Mouse (Mus musculus) stomach, embryonic 14.5 days (tissue): ENCODE measurements at regions not wholly inside any gene's neighbourhood (a gene's known extent, or its start where the extent isn't known, plus 50 kb on each side); places are given as distances from the start of the nearest gene placed in this dataset.

Source experiments
- ATAC-seq: fragments of 200-750 bp; cut with Nextera tagmentation; 2 replicates; pipeline ENCODE4 v1.8.0; 2017; ENCODE audit warnings: low read depth, moderate TSS enrichment; ENCODE audit not compliant: insufficient number of reproducible peaks, insufficient read depth, low FRiP score
- H3K27ac ChIP-seq: fragments of 300-500 bp; sonication (generic); 2 replicates; pipeline ENCODE4 v1.5.1; 2014; ENCODE audit warnings: mild to moderate bottlenecking, low read length, moderate library complexity, mixed read lengths
- H3K27me3 ChIP-seq: fragments of 300-500 bp; sonication (generic); 2 replicates; pipeline ENCODE4 v1.6.1; 2014; ENCODE audit warnings: low read length, control low read depth, mixed read lengths; ENCODE audit not compliant: control insufficient read depth, insufficient read depth
- H3K36me3 ChIP-seq: fragments of 300-500 bp; sonication (generic); 2 replicates; pipeline ENCODE4 v1.6.1; 2014; ENCODE audit warnings: mild to moderate bottlenecking, control low read depth, low read length, moderate library complexity, mixed read lengths; ENCODE audit not compliant: control insufficient read depth, insufficient read depth
- H3K4me1 ChIP-seq: fragments of 300-500 bp; sonication (generic); 2 replicates; pipeline ENCODE4 v1.6.1; 2014; ENCODE audit warnings: low read length, control low read depth, mixed read lengths; ENCODE audit not compliant: control insufficient read depth, insufficient read depth
- H3K4me2 ChIP-seq: fragments of 300-500 bp; sonication (generic); replicated peaks from 2 replicates; pipeline ENCODE4 v1.6.1; 2014; ENCODE audit warnings: low read depth, low read length, control low read depth
- H3K4me3 ChIP-seq: fragments of 300-500 bp; sonication (generic); 2 replicates; pipeline ENCODE4 v1.5.1; 2014; ENCODE audit warnings: low read depth, low read length, control low read depth
- H3K9ac ChIP-seq: fragments of 300-500 bp; sonication (generic); replicated peaks from 2 replicates; pipeline ENCODE4 v1.6.1; 2014; ENCODE audit warnings: low read depth, mild to moderate bottlenecking, control low read depth, low read length, moderate library complexity, mixed read lengths
- H3K9me3 ChIP-seq: fragments of 300-500 bp; sonication (generic); 2 replicates; pipeline ENCODE4 v1.6.1; 2016; ENCODE audit warnings: low read depth, low read length, control low read depth; ENCODE audit not compliant: control insufficient read depth
- WGBS: fragments of 180-500 bp; shearing (Covaris S2); extraction: QIAGEN DNeasy Blood & Tissue Kit; methylation state at CpG from one replicate; pipeline ENCODE4 v1.1.7; 2014; 5-methylcytosine and 5-hydroxymethylcytosine counted together

GRCm38 (mm10) chr15:67546896-67547400 lies 1046.2 kb upstream of the Lrrc6 start:
- no peak for ATAC-seq
- 63% methylated on average over 1 of the region's 1 CpGs for WGBS

GRCm38 (mm10) chr15:67545745-67546144 lies 1045.0 kb upstream of the Lrrc6 start:
- WGBS, result 75% methylated on average over 6 of the region's 6 CpGs
- Histone ChIP-seq H3K27me3 (no peaks in the 10 kb centered on the region), H3K36me3 (no peaks in the 10 kb centered on the region), H3K4me1 (no peaks in the 10 kb centered on the region), H3K27ac (no peak overlapping the region), H3K9ac (no peak overlapping the region), H3K9me3 (no peaks in the 10 kb centered on the region), H3K4me3 (no peak overlapping the region), H3K4me2 (no peak overlapping the region)
- ATAC-seq, result no peak

More at GRCm38 (mm10) chr15:67546896-67547400, 1046.2 kb upstream of the Lrrc6 start:
- no peak overlapping the region for H3K4me3 ChIP-seq
- H3K9ac ChIP-seq, result no peak overlapping the region
- H3K9me3 ChIP-seq, result no peaks in the 10 kb centered on the region
- no peaks in the 10 kb centered on the region for H3K36me3 ChIP-seq
- H3K4me1 ChIP-seq, result no peaks in the 10 kb centered on the region
- H3K27ac ChIP-seq, result no peak overlapping the region
- H3K4me2 ChIP-seq, result no peak overlapping the region
- no peaks in the 10 kb centered on the region for H3K27me3 ChIP-seq

DNA sequence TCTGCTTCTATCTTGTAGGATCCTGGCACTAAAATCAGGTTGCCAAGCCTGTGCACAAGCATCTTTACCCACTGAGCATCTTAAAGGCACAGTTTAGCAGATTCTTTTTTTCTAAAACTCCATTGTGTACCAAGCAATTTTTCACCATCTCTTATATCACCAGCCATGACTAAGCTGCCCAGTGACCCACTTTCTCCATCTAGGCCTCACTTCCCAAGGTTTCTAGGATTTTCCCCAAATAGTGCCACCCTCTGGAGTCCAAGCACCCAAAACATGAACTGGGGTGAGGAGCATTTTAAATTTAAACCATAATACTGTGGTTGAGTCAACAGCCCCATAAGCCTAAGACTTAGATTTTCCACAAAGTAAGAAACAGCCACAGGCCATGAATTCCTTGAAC lies 1013.0 kb upstream of the Lrrc6 start:
- no peak overlapping the region for H3K4me2 ChIP-seq
- ATAC-seq, result no peak
- H3K9me3 ChIP-seq, result no peaks in the 10 kb centered on the region
- H3K4me1 ChIP-seq, result no peaks in the 10 kb centered on the region
- no peak overlapping the region for H3K4me3 ChIP-seq
- H3K9ac ChIP-seq, result no peak overlapping the region
- H3K27ac ChIP-seq, result no peak overlapping the region
- H3K36me3 ChIP-seq, result no peaks in the 10 kb centered on the region
- no peaks in the 10 kb centered on the region for H3K27me3 ChIP-seq

DNA sequence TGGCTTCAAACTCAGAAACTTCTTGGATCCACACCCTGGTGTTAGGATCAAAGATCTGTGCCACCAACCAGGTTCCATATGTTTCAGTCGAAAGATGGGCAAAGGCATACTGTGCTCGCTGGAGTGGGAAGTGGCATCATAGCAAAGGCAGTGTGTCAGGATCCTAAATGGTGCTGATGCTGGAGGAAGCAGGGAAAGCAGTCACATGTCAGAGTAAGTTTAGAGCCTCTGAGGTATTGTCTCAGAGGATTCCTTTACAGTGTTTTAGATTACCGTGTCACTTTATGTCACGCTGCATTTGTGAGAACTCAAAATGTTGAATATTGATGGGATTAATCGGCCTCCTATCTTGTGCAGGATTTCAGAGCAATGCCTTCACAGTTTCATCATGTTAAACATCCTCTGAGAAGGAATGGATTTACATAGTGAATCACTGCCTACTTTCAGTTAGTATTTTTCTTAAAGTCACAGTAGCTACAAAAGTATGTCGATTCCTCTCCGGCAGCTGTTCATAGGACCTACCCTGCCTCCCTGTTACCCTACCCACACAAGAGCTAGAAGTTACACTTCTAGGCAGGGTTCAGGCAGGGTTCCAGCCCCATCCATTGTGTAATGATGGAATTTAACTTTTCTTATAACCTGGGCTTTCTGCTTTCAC lies 994.4 kb upstream of the Lrrc6 start:
- no peaks in the 10 kb centered on the region for H3K27me3 ChIP-seq
- H3K4me3 ChIP-seq, result no peak overlapping the region
- H3K36me3 ChIP-seq, result no peaks in the 10 kb centered on the region
- H3K9ac ChIP-seq, result no peak overlapping the region
- H3K4me1 ChIP-seq, result no peaks in the 10 kb centered on the region
- H3K4me2 ChIP-seq, result no peak overlapping the region
- no peaks in the 10 kb centered on the region for H3K9me3 ChIP-seq
- no peak overlapping the region for H3K27ac ChIP-seq
- no peak for ATAC-seq
- 82% methylated on average over 7 of the region's 7 CpGs for WGBS

GRCm38 (mm10) chr15:67481733-67482132 lies 981.0 kb upstream of the Lrrc6 start:
- H3K9me3 ChIP-seq, result no peaks in the 10 kb centered on the region
- no peak overlapping the region for H3K9ac ChIP-seq
- no peak overlapping the region for H3K4me2 ChIP-seq
- ATAC-seq, result no peak
- H3K4me3 ChIP-seq, result no peak overlapping the region
- no peaks in the 10 kb centered on the region for H3K27me3 ChIP-seq
- H3K36me3 ChIP-seq, result no peaks in the 10 kb centered on the region
- H3K27ac ChIP-seq, result no peak overlapping the region
- 88% methylated on average over 2 of the region's 2 CpGs for WGBS
- H3K4me1 ChIP-seq, result no peaks in the 10 kb centered on the region

- no peak for ATAC-seq
- Histone ChIP-seq H3K27ac (no peak overlapping the region), H3K9ac (no peak overlapping the region), H3K4me1 (no peaks in the 10 kb centered on the region), H3K4me3 (no peak overlapping the region), H3K9me3 (no peaks in the 10 kb centered on the region), H3K36me3 (no peaks in the 10 kb centered on the region), H3K27me3 (no peaks in the 10 kb centered on the region), H3K4me2 (no peak overlapping the region)
- 79% methylated on average over 5 of the region's 5 CpGs for WGBS
Measured at GRCm38 (mm10) chr15:67474325-67474724, 973.6 kb upstream of the Lrrc6 start.

DNA sequence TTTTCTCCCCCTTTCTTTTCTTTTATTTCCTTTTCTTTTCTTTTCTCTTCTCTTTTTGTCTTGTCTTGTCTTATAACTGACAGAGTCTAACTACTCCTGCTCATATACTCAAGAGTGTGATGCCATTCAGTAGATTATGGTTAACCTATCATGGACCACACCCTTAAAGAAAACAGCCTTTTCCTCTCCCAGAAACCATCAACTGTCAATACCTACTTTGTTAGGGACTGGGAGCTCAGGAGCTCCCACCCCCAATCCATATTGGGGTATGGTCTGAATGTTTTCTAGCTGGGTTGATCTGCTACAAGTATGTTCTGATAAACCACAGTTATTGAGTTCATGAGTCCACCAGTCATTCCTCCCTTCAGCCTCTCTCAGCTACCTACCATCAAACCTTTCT lies 972.3 kb upstream of the Lrrc6 start:
- no peak overlapping the region for H3K27ac ChIP-seq

GRCm38 (mm10) chr15:67471283-67471682 lies 970.6 kb upstream of the Lrrc6 start:
- Histone ChIP-seq H3K4me2 (no peak overlapping the region), H3K9me3 (no peaks in the 10 kb centered on the region), H3K4me1 (no peaks in the 10 kb centered on the region), H3K27me3 (no peaks in the 10 kb centered on the region), H3K9ac (no peak overlapping the region), H3K27ac (no peak overlapping the region), H3K4me3 (no peak overlapping the region), H3K36me3 (no peaks in the 10 kb centered on the region)
- WGBS, result 94% methylated on average over 1 of the region's 1 CpGs
- no peak for ATAC-seq

More for the DNA sequence above, 972.3 kb upstream of the Lrrc6 start:
- H3K4me1 ChIP-seq, result no peaks in the 10 kb centered on the region
- H3K9me3 ChIP-seq, result no peaks in the 10 kb centered on the region
- ATAC-seq, result no peak
- H3K9ac ChIP-seq, result no peak overlapping the region
- no peaks in the 10 kb centered on the region for H3K27me3 ChIP-seq
- no peaks in the 10 kb centered on the region for H3K36me3 ChIP-seq
- H3K4me3 ChIP-seq, result no peak overlapping the region
- H3K4me2 ChIP-seq, result no peak overlapping the region

- ATAC-seq, result no peak
- H3K4me3 ChIP-seq, result no peak overlapping the region
- no peaks in the 10 kb centered on the region for H3K9me3 ChIP-seq
- H3K36me3 ChIP-seq, result no peaks in the 10 kb centered on the region
- no peaks in the 10 kb centered on the region for H3K27me3 ChIP-seq
- no peak overlapping the region for H3K4me2 ChIP-seq
- no peaks in the 10 kb centered on the region for H3K4me1 ChIP-seq
- no peak overlapping the region for H3K9ac ChIP-seq
- no peak overlapping the region for H3K27ac ChIP-seq
Measured at GRCm38 (mm10) chr15:67470036-67470435, 969.3 kb upstream of the Lrrc6 start.
